Mouse (Mus musculus): ENCODE data around the gene Stn1. TPM values are rescaled to one million over a fixed set of nuclear protein-coding genes. Genes with fewer than 3 reads are reported as not detected.

The Stn1 gene
- polyA plus RNA-seq, 1 experiment = 10.1 TPM

- DNase-seq = no peak
- Histone ChIP-seq H3K27ac (ENCODE audit: insufficient read depth, low read length) (no peak overlapping the region), H3K4me1 (ENCODE audit: control insufficient read depth, insufficient read depth, low read length) (no peaks in the 10 kb centered on the region), H3K4me3 (replicated peaks; ENCODE audit: insufficient read depth, low read depth, low read length) (no peak overlapping the region), H3K27me3 (ENCODE audit: control insufficient read depth, insufficient read depth, low read length) (no peaks in the 10 kb centered on the region; the same call in 1 of the 2 replicates)
- TF ChIP-seq CTCF (IDR thresholded peaks at IDR 0.05; ENCODE audit: borderline replicate concordance, insufficient read depth, low read depth, low read length) = no peak
- no peak for TF ChIP-seq POLR2A (IDR thresholded peaks at IDR 0.05; ENCODE audit: borderline replicate concordance, insufficient read depth, low read length)
- WGBS = 97% methylated on average over 5 of the region's 5 CpGs
These were observed 78.1 kb downstream of the Stn1 start for GRCm38 (mm10) chr19:47459214-47459613.

DNA sequence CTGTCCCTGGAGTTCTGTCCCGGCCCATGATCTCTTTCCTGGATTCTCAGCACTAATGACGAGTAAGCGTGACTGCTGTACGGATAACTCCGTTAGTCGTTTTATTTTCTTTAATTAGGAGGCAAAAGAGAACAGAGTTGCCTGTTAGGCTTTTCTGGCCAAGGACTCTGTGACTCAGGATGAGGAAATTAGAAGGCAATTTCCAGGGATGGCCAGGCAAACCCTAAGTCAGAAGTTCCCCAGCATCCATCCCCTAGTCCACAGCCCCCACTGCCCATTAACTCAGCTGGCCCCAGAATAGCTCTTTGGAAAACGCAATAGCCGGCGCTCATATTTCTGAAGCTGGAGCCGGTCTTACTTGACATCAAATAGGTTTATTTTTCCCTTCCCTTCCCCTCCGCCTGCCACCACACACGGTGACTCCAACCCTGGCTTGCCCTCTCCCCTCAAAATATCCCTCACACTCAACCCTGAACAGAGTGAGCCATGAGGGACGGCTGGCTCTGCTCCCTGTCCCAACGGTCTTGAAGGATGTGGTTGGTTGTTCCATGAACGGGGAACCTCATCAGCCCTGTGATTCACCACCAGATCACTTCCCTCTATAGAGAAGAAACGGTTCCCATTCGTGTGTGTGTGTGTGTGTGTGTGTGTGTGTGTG lies 78.7 kb downstream of the Stn1 start:
- no peak overlapping the region for H3K4me3 ChIP-seq (replicated peaks; ENCODE audit: insufficient read depth, low read depth, low read length)
- no peak for TF ChIP-seq POLR2A (IDR thresholded peaks at IDR 0.05; ENCODE audit: borderline replicate concordance, insufficient read depth, low read length)
- no peak for TF ChIP-seq CTCF (IDR thresholded peaks at IDR 0.05; ENCODE audit: borderline replicate concordance, insufficient read depth, low read depth, low read length)
- WGBS = 77% methylated on average over 17 of the region's 17 CpGs
- H3K27ac ChIP-seq (ENCODE audit: insufficient read depth, low read length) = no peak overlapping the region
- no peaks in the 10 kb centered on the region for H3K4me1 ChIP-seq (ENCODE audit: control insufficient read depth, insufficient read depth, low read length)
- no peaks in the 10 kb centered on the region; the same call in 1 of the 2 replicates for H3K27me3 ChIP-seq (ENCODE audit: control insufficient read depth, insufficient read depth, low read length)
- DNase-seq = no peak

DNA sequence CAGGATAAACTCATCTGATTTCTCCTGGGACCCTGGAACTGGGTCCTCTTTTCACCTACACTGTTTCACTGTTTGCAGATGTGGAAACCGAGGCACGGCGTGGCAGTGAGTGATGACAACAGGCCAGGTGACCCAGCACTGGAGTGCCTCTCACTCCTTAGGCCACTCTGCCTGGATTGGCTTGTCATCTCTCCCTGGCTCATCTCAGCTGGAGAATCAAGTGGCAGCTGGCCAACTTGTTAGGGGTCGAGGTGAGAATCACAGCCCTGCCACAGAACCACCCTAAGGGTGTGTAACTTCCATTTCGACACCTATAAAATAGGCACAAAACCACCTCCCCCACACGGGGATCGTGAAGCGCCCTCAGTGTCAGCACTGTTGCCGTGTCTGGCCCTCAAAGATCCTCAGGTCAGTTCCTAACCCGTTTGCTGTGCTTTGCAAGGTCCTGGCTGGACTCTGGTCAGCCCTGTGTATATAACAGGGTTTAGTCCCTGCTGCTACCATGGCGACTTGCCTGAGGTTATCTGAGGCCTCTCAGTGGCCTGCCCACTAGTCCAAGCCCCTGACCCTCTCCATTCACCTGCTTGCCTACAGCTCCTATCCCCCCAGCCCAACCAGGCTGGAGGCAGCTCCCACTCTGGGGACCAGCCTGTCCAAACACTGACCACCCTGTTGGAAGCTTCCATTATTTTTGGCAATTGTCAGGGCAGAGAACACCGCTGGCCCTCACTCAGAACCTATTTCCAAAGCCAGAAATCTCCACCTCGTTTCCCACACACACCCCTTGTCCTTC lies 79.4 kb downstream of the Stn1 start:
- no peak overlapping the region for H3K4me3 ChIP-seq (replicated peaks; ENCODE audit: insufficient read depth, low read depth, low read length)
- TF ChIP-seq CTCF (IDR thresholded peaks at IDR 0.05; ENCODE audit: borderline replicate concordance, insufficient read depth, low read depth, low read length) = no peak
- no peak for TF ChIP-seq POLR2A (IDR thresholded peaks at IDR 0.05; ENCODE audit: borderline replicate concordance, insufficient read depth, low read length)
- H3K27me3 ChIP-seq (ENCODE audit: control insufficient read depth, insufficient read depth, low read length) = no peaks in the 10 kb centered on the region; the same call in 1 of the 2 replicates
- H3K4me1 ChIP-seq (ENCODE audit: control insufficient read depth, insufficient read depth, low read length) = no peaks in the 10 kb centered on the region
- no peak for DNase-seq
- 60% methylated on average over 13 of the region's 13 CpGs for whole genome bisulfite sequencing
- H3K27ac ChIP-seq (ENCODE audit: insufficient read depth, low read length) = no peak overlapping the region

DNA sequence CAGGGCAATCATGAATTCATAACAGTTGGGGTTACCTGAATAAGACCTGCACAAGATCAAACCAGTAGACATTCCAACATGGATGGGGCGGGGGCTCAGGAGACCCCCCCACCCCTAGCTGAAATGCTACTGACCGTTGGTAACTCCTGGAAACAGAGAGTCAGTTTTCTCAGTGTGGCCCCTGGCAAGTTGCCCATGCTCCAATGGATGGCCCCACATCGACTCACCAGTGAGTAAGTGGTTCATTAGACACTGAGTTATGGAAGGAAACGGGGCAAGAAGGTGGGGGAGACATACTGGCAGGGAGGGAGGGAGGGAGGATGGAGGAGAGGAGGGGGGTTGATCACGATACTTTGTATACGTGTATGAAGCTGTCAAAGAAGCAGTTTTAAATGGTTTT lies 81.3 kb downstream of the Stn1 start:
- no peak overlapping the region for H3K4me3 ChIP-seq (replicated peaks; ENCODE audit: insufficient read depth, low read depth, low read length)
- DNase-seq = no peak
- no peaks in the 10 kb centered on the region for H3K27me3 ChIP-seq (ENCODE audit: control insufficient read depth, insufficient read depth, low read length)
- whole genome bisulfite sequencing = 45% methylated on average over 6 of the region's 6 CpGs
- H3K4me1 ChIP-seq (ENCODE audit: control insufficient read depth, insufficient read depth, low read length) = no peaks in the 10 kb centered on the region
- TF ChIP-seq CTCF (IDR thresholded peaks at IDR 0.05; ENCODE audit: borderline replicate concordance, insufficient read depth, low read depth, low read length) (no peak), POLR2A (IDR thresholded peaks at IDR 0.05; ENCODE audit: borderline replicate concordance, insufficient read depth, low read length) (no peak)
- H3K27ac ChIP-seq (ENCODE audit: insufficient read depth, low read length) = no peak overlapping the region

DNA sequence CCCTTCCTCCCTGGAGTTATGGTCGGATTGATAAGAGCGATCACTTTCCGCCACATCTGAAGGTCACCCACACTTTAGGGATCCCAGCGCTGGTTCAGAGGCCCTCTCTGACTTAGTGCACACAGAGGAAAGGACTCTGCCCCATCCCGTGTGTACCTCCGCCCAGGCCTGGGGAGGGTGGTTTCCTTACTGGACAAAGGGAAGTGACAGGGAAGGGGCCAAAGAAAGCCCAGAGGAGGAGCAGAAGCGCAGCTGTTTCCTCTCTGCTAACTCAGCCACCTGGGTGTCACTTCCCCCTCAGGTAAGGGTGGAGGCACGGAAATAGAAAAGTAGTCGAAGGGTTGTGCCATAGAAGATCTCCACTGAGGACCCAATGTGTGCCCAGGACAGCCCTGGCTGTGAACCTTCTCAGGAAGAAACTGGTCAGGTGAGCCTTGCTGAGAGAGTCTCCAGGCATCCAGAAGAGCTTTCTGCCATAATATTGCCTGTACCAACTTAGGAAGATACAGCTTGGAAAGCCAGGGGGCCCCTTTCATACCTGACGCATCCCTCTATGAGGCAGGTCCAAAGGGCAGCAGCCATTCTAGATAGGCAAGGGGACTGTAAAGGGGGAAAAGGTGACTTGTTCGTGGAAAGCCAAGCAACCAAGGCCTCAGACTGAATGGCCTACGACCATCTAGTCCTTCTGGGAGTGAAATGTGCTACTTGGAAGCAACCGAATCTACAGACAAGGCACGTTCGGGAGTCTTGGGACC lies 82.1 kb downstream of the Stn1 start:
- H3K4me3 ChIP-seq (replicated peaks; ENCODE audit: insufficient read depth, low read depth, low read length) = no peak overlapping the region
- WGBS = 91% methylated on average over 15 of the region's 15 CpGs
- no peak overlapping the region for H3K27ac ChIP-seq (ENCODE audit: insufficient read depth, low read length)
- TF ChIP-seq CTCF (IDR thresholded peaks at IDR 0.05; ENCODE audit: borderline replicate concordance, insufficient read depth, low read depth, low read length) = no peak
- no peaks in the 10 kb centered on the region for H3K4me1 ChIP-seq (ENCODE audit: control insufficient read depth, insufficient read depth, low read length)
- no peaks in the 10 kb centered on the region for H3K27me3 ChIP-seq (ENCODE audit: control insufficient read depth, insufficient read depth, low read length)
- no peak for DNase-seq

DNA sequence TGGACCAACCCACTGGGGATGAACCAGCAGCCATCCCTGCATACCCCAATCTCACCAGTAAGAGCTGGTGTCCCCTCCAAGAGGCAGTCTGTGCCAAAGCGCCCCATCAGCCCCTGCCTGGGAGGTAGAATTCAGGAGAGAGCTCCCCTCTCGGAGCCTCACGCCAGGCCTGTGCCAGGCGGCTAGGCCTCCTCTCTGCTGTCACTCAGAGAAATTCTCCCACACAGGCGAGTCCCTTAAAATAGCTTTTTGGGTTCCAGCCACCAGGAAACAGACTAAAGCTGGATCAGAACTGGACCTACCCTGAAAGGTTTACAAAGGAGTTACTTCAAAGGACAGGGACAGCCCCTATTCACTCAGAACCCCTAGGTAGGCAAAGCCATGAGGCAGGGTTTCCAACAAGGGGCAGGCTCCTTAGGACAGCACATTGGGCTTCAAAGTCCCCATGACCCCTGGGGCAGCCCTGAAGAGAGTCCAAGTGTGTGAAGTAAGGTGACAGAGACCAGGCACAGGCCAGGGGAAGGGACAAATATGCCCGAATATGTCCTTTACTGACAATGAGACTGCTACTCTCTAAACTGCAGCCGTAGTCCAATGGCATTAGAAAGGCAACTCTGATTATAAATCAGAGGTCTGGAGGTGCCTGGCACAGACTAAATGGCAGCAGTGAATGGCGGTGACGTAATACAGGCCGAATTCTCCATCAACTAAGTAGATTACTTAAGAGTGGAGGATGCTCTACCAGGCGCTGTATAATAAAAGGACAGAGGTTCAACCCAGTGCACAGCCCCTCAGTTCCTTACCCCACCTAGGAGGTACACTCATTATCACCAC lies 82.9 kb downstream of the Stn1 start:
- no peaks in the 10 kb centered on the region for H3K4me1 ChIP-seq (ENCODE audit: control insufficient read depth, insufficient read depth, low read length)
- DNase-seq = no peak

GRCm38 (mm10) chr19:47453352-47453751 lies 84.0 kb downstream of the Stn1 start:
- TF ChIP-seq CTCF (IDR thresholded peaks at IDR 0.05; ENCODE audit: borderline replicate concordance, insufficient read depth, low read depth, low read length) (no peak), POLR2A (IDR thresholded peaks at IDR 0.05; ENCODE audit: borderline replicate concordance, insufficient read depth, low read length) (no peak)
- H3K27ac ChIP-seq (ENCODE audit: insufficient read depth, low read length) = no peak overlapping the region
- DNase-seq = no peak
- no peaks in the 10 kb centered on the region for H3K27me3 ChIP-seq (ENCODE audit: control insufficient read depth, insufficient read depth, low read length)
- no peaks in the 10 kb centered on the region for H3K4me1 ChIP-seq (ENCODE audit: control insufficient read depth, insufficient read depth, low read length)
- no peak overlapping the region for H3K4me3 ChIP-seq (replicated peaks; ENCODE audit: insufficient read depth, low read depth, low read length)
- WGBS = 88% methylated on average over 7 of the region's 7 CpGs

More for the DNA sequence above, 82.9 kb downstream of the Stn1 start:
- no peaks in the 10 kb centered on the region for H3K27me3 ChIP-seq (ENCODE audit: control insufficient read depth, insufficient read depth, low read length)
- no peak overlapping the region for H3K4me3 ChIP-seq (replicated peaks; ENCODE audit: insufficient read depth, low read depth, low read length)
- 66% methylated on average over 11 of the region's 11 CpGs for WGBS
- H3K27ac ChIP-seq (ENCODE audit: insufficient read depth, low read length) = no peak overlapping the region
- TF ChIP-seq CTCF (IDR thresholded peaks at IDR 0.05; ENCODE audit: borderline replicate concordance, insufficient read depth, low read depth, low read length) = no peak
- no peak for TF ChIP-seq POLR2A (IDR thresholded peaks at IDR 0.05; ENCODE audit: borderline replicate concordance, insufficient read depth, low read length)
